Mouse (Mus musculus): ENCODE data around the gene Clec9a. TPM values are rescaled to one million over a fixed set of nuclear protein-coding genes. Genes with fewer than 3 reads are reported as not detected.

The Clec9a gene
- polyA plus RNA-seq, 1 experiment from 2014 or later = 0.14 TPM

DNA sequence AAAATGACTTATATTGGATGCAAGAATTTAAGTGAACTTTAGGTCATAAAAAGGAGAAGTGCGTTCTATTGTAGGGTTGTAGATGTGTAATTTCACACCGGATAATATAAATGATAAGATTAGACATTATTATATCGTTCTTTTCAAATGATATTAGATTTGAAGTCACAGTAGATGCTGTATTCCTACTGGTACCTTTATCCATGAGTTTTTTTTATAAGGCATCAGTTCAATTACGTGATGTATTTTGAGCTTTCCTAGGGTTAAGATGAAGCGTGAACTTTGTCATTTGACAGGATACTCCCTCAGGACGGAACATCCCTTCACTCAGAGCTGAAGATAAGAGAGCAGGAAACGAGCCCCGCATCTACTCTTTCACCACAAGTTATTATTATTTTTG is 11.7 kb upstream of the Clec9a start, which contains the start of gene Clec1b:
Gene Clec1b, plus strand, starts transcription at position 301 of the 400 bp plus-strand sequence.
- WGBS = 64% methylated on average over 8 of the region's 8 CpGs
- Histone ChIP-seq H3K27ac (no peak within 1 kb of the TSS), H3K4me3 (no peak within 1 kb of the TSS), H3K36me3 (no peaks in the 10 kb centered on the region), H3K9me3 (no peaks in the 10 kb centered on the region), H3K4me1 (no peaks in the 10 kb centered on the region), H3K27me3 (ENCODE audit: insufficient read depth, poor library complexity, severe bottlenecking) (no peaks in the 10 kb centered on the region)
- no peak for DNase-seq (ENCODE audit: low spot score)

DNA sequence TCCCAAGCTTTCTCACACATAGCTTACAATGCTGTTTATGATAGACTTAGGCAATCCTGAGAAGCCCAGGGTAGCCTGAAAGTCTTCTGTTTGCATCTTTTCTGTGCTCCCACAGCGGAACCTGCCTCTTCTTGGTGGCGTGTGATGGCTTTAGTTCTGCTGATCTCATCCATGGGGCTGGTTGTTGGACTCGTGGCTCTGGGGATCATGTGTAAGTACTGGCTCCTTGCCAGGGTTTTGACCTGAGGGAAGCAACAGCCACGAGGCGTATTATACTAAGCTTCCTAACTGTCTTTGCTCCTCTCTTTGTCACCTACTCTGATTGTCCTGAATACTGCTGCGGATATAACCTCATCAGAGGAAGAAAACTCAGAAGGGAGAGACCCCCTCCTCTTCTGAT is 8.7 kb upstream of the Clec9a start:
- no peak overlapping the region; the same call in 1 of the 2 replicates for H3K27ac ChIP-seq
- 55% methylated on average over 6 of the region's 6 CpGs for WGBS
- DNase-seq (ENCODE audit: low spot score) = no peak

DNA sequence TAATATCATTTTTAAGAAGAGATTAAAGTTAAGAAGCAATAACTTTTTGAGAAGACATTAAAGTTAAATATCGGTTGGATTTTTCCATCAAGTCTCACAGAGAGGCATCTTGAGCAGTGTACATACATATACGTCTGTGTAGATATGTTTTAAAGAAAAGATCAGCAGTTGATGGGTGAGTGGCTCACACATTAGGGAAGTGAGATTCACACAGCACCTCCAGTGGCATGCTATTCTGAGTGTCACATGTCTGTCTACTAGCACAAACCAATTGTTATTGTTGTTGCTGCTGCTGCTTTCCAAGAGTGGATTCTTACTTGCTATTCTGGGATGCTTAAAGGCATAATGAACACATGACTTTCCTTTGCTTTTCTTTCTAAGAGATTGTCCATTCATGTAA is 6.3 kb upstream of the Clec9a start:
- Histone ChIP-seq H3K27me3 (ENCODE audit: insufficient read depth, poor library complexity, severe bottlenecking) (no peaks in the 10 kb centered on the region), H3K36me3 (no peaks in the 10 kb centered on the region), H3K4me1 (no peaks in the 10 kb centered on the region), H3K4me3 (no peak overlapping the region), H3K27ac (no peak overlapping the region), H3K9me3 (no peaks in the 10 kb centered on the region)
- 89% methylated on average over 2 of the region's 2 CpGs for WGBS
- no peak for DNase-seq (ENCODE audit: low spot score)

More for the DNA sequence above, 8.7 kb upstream of the Clec9a start:
- no peaks in the 10 kb centered on the region for H3K4me1 ChIP-seq
- no peaks in the 10 kb centered on the region for H3K27me3 ChIP-seq (ENCODE audit: insufficient read depth, poor library complexity, severe bottlenecking)
- H3K36me3 ChIP-seq = no peaks in the 10 kb centered on the region
- H3K4me3 ChIP-seq = no peak overlapping the region
- H3K9me3 ChIP-seq = no peaks in the 10 kb centered on the region

DNA sequence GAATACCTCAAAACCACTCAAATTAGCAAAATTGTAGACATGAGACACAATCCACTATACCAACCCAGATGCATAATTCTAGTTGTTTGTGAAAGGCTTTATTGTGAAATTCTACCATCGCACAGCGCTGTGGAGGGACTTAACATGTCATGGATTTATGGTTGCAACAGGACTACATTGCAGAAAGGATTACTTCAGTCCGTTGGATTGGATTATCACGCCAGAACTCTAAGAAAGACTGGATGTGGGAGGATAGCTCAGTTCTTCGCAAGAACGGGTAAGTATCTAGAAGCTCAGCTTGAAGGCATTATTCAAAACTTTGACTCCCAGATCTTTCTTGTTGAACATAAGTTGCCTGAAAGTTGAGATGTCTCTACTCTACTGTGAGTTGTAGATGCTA is 5.3 kb upstream of the Clec9a start:
- Histone ChIP-seq H3K9me3 (no peaks in the 10 kb centered on the region), H3K36me3 (no peaks in the 10 kb centered on the region), H3K27ac (no peak overlapping the region), H3K27me3 (ENCODE audit: insufficient read depth, poor library complexity, severe bottlenecking) (no peaks in the 10 kb centered on the region), H3K4me1 (no peaks in the 10 kb centered on the region), H3K4me3 (no peak overlapping the region)
- 89% methylated on average over 6 of the region's 6 CpGs for WGBS
- no peak for DNase-seq (ENCODE audit: low spot score)

DNA sequence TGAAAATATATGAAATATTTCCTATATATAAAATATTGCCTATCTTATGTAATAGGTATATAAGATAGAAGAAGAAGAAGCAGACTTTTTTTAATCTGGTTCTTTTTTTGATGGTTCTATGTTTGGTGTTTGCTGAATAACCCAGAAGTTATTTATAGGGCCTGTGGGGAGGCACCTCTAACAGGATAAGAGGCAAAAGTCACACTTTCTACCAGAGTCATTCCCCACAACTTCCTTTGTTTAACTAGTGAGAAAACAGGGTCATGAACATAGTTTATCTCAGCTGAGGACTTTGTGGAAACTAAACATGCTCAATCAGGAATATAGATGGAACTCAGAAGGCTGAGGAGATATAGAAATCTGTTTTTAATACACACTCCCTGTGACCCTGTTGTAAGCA is 2.7 kb upstream of the Clec9a start:
- H3K27ac ChIP-seq = no peak overlapping the region

DNA sequence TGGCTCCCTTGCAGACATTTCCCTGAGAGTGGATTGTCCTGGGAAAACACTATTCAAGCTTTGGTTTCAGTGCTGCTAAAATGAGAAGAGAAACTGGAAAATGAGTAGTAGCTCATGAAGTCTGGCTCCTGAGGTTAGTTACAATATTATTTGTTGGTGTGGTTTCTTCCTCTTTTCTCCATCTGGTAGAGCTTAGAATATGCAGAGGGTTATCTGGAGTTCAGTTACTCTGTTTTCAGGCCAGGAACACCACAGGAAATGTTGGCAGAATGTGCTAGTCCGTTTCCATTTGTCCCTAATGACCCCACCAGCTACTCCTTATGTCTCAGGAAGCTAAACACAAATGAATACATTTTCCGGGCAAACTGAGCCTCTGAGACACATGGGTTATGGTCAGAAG is 1.3 kb upstream of the Clec9a start:
- Histone ChIP-seq H3K36me3 (no peaks in the 10 kb centered on the region), H3K9me3 (no peaks in the 10 kb centered on the region), H3K4me1 (no peaks in the 10 kb centered on the region), H3K4me3 (no peak overlapping the region), H3K27me3 (ENCODE audit: insufficient read depth, poor library complexity, severe bottlenecking) (no peaks in the 10 kb centered on the region), H3K27ac (no peak overlapping the region)
- 52% methylated on average over 2 of the region's 2 CpGs for WGBS
- DNase-seq (ENCODE audit: low spot score) = no peak

More for the DNA sequence above, 2.7 kb upstream of the Clec9a start:
- H3K27me3 ChIP-seq (ENCODE audit: insufficient read depth, poor library complexity, severe bottlenecking) = no peaks in the 10 kb centered on the region
- H3K4me3 ChIP-seq = no peak overlapping the region
- no peaks in the 10 kb centered on the region for H3K4me1 ChIP-seq
- H3K9me3 ChIP-seq = no peaks in the 10 kb centered on the region
- DNase-seq (ENCODE audit: low spot score) = no peak
- no peaks in the 10 kb centered on the region for H3K36me3 ChIP-seq

DNA sequence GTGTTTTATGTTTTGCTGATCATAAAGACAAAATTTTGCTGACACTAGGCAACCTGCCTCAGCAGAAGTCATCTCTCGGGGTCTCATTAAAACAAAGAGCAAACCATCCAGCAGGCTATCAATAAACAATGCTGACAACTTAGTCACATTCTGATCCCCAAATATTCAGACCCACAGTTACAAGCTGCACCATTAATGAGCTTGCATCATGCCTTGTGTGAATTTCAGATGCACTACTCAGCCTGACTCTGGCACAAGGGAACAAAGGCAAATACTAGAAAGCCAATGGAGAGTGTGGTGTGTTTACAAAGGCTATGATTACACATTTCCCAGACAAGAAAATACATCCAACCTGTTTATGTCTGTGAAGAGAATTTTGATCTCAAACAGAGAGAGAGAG is 5.5 kb downstream of the Clec9a start:
- Histone ChIP-seq H3K4me3 (no peak overlapping the region), H3K27me3 (ENCODE audit: insufficient read depth, poor library complexity, severe bottlenecking) (no peaks in the 10 kb centered on the region), H3K9me3 (no peaks in the 10 kb centered on the region), H3K27ac (no peak overlapping the region), H3K36me3 (no peaks in the 10 kb centered on the region), H3K4me1 (no peaks in the 10 kb centered on the region)
- 83% methylated on average over 1 of the region's 1 CpGs for WGBS
- DNase-seq (ENCODE audit: low spot score) = no peak

DNA sequence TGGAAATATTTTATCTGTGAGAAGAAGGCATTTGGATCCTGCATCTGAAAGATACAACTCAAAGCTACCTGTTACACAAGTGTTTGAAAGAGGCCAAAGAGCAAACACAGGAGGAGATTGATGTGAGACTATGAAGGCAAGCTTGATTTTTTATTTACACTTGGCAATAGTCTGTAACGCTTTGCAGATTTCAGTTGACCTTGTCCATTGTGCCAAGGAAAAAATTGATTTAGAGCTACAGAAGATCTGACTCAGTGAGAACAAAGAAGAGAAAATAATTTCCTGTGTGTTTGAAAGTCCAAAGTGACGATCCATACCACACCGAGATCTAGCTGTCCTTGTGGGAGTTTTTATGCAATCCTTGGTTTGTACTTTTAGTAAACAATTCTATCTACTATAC is 13.6 kb downstream of the Clec9a start:
- no peaks in the 10 kb centered on the region for H3K36me3 ChIP-seq
- no peaks in the 10 kb centered on the region for H3K27me3 ChIP-seq (ENCODE audit: insufficient read depth, poor library complexity, severe bottlenecking)
- DNase-seq (ENCODE audit: low spot score) = no peak
- no peak overlapping the region for H3K27ac ChIP-seq
- H3K9me3 ChIP-seq = no peaks in the 10 kb centered on the region
- H3K4me3 ChIP-seq = no peak overlapping the region
- H3K4me1 ChIP-seq = peaks cover 8% of the 10 kb centered on the region
- 86% methylated on average over 3 of the region's 3 CpGs for WGBS

DNA sequence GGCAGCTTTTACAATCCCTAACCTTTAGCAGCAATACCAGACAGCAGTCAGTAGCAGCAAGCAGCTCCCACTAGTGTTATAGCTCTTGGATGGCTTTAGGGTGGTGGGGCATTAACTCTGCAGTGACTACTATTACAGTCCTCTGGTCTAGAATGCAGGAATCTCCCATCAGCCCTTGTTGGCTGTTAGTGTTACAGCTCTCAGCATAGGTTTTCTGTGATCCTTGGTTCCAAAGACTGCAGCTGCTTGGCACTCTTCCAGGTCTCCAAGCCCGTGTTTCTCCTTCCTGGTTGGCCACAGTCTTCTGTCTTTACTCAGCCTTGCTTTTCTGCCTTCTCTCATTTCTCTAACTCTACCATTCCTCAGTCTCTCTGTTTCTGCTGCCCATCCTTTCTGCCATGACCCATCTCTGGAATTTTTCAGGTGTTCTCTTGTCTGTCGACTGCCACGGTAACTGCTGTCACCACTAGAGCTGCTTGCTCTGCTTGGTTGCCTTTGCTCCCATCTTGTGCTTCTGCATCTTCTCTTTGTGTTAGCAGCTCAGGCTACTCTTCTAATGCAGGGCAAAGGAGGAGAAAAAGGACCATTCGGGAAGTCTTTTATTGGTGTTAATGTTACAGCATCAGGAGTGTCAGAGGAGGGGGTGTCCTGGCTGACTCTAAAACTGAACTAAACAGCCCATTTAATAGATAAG is 14.5 kb downstream of the Clec9a start:
- H3K36me3 ChIP-seq = no peaks in the 10 kb centered on the region
- no peaks in the 10 kb centered on the region for H3K9me3 ChIP-seq
- no peak for DNase-seq (ENCODE audit: low spot score)
- peak overlapping the region; percentile 17; the same call in 1 of the 2 replicates for H3K27ac ChIP-seq
- no peaks in the 10 kb centered on the region for H3K27me3 ChIP-seq (ENCODE audit: insufficient read depth, poor library complexity, severe bottlenecking)
- WGBS = 65% methylated on average over 4 of the region's 4 CpGs
- H3K4me1 ChIP-seq = peaks cover 8% of the 10 kb centered on the region
- H3K4me3 ChIP-seq = no peak overlapping the region

DNA sequence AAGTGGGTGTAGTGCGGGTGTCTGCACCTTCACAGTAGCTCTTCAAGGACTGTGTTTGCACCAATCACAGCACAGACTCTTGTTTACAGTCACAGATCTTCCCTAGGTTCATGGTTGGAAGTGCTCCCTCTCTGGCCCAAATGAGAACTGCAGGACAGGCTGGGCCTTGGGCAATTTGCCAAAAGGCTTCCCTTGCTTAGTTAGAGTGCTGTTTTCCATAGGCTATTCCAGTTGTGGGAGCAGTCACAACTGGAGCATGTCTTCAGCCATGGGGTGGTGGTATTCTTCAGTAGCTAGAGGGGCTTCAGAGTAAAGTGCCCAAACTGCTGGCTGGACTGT is 15.0 kb downstream of the Clec9a start:
- DNase-seq (ENCODE audit: low spot score) = peak; percentile 85

DNA sequence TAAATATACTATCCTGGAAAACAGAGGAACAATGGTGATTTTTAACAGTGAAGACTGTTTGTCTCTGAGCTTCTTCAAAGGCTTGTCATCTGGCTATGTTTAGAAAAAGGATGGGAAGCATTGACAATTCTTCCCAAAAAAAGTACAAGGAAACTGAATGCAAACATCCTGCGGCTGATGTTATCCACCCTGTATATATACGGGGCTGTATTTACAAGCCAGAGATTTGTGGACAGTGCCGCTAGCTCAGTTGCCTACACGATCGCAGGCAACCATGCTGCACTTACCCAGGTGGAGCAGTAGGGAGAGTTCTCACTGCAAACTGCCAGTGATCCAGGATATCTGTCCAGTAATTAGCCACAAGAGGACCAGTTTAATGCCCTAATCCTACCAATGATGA is 16.6 kb downstream of the Clec9a start:
- DNase-seq (ENCODE audit: low spot score) = no peak
- H3K4me1 ChIP-seq = peaks cover 8% of the 10 kb centered on the region
- 55% methylated on average over 5 of the region's 5 CpGs for WGBS
- H3K4me3 ChIP-seq = no peak overlapping the region
- H3K36me3 ChIP-seq = no peaks in the 10 kb centered on the region
- H3K9me3 ChIP-seq = no peaks in the 10 kb centered on the region
- H3K27me3 ChIP-seq (ENCODE audit: insufficient read depth, poor library complexity, severe bottlenecking) = no peaks in the 10 kb centered on the region
- H3K27ac ChIP-seq = peak overlapping the region; percentile 52; the same call in 1 of the 2 replicates

More for the DNA sequence above, 15.0 kb downstream of the Clec9a start:
- peaks cover 8% of the 10 kb centered on the region for H3K4me1 ChIP-seq
- no peak overlapping the region; the same call in 1 of the 2 replicates for H3K27ac ChIP-seq
- H3K9me3 ChIP-seq = no peaks in the 10 kb centered on the region
- WGBS = 10% methylated on average over 1 of the region's 1 CpGs
- no peak overlapping the region for H3K4me3 ChIP-seq
- no peaks in the 10 kb centered on the region for H3K36me3 ChIP-seq
- no peaks in the 10 kb centered on the region for H3K27me3 ChIP-seq (ENCODE audit: insufficient read depth, poor library complexity, severe bottlenecking)

DNA sequence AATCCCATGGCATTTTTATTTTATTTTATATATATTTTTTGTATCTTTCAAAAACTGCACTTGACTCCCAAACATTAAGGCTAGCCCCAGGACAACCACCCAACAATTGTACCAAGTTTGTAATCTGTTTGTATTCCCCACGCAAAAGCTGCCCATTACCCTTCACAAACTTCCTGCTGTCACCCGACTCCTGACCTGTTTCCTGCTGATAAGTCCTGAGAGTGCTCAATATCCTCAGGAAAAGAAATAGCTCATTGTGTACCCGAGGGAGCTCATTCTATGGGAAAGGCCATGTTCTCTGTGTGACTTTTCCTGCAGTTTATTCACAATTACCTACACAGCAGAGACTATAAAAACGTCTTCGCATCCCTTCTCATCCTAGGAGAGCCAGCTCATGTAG is 17.1 kb downstream of the Clec9a start:
- WGBS = 29% methylated on average over 5 of the region's 5 CpGs
- peaks cover 8% of the 10 kb centered on the region for H3K4me1 ChIP-seq
- no peak overlapping the region; the same call in 1 of the 2 replicates for H3K27ac ChIP-seq
- no peak overlapping the region for H3K4me3 ChIP-seq
- no peaks in the 10 kb centered on the region for H3K27me3 ChIP-seq (ENCODE audit: insufficient read depth, poor library complexity, severe bottlenecking)
- no peak for DNase-seq (ENCODE audit: low spot score)
- no peaks in the 10 kb centered on the region for H3K36me3 ChIP-seq
- H3K9me3 ChIP-seq = no peaks in the 10 kb centered on the region

DNA sequence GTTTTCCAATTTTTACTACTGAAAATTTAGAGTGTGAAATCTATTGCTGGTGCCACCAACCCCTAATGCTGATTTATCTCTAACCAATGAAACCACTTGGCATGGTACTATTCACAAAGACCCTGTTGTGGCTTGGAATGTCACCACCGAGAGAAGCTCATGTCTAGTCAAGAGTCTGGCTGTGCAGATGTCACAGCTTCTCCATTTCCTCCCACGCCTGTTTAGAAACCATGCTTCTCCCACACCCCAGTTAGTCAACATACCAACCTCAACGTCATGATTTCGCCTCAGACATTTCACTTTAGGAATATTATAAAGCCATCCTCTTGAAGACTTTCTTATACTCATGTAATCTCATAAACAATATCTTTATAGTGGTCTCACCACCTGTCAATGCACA is 18.6 kb downstream of the Clec9a start:
- Histone ChIP-seq H3K9me3 (no peaks in the 10 kb centered on the region), H3K27me3 (ENCODE audit: insufficient read depth, poor library complexity, severe bottlenecking) (no peaks in the 10 kb centered on the region), H3K4me1 (peaks cover 8% of the 10 kb centered on the region), H3K36me3 (no peaks in the 10 kb centered on the region), H3K27ac (no peak overlapping the region), H3K4me3 (no peak overlapping the region)
- 76% methylated on average over 4 of the region's 4 CpGs for WGBS
- DNase-seq (ENCODE audit: low spot score) = no peak

DNA sequence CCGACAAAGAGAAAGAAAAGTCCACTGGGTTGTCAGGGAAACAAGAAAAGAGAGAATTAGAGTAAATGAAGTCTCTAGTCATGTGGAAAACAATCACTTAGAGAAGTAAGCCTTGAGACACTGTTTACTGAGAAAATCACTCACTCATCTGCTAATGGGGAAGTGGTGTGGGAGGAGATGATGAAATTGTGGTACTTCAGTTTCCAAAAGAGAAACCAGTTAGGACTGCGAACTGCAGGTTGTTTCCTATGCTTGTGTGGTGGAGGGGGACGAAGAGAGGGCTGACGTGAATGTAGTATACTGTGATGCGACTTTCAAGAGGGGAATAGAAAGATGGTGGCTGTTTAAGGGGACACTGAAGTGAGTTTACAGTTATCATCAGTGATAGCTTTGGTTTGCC is 25.6 kb downstream of the Clec9a start:
- no peak for DNase-seq (ENCODE audit: low spot score)
- 75% methylated on average over 5 of the region's 5 CpGs for WGBS
- no peaks in the 10 kb centered on the region for H3K9me3 ChIP-seq
- H3K27ac ChIP-seq = no peak overlapping the region
- H3K27me3 ChIP-seq (ENCODE audit: insufficient read depth, poor library complexity, severe bottlenecking) = no peaks in the 10 kb centered on the region
- no peaks in the 10 kb centered on the region for H3K4me1 ChIP-seq
- no peak overlapping the region for H3K4me3 ChIP-seq
- H3K36me3 ChIP-seq = no peaks in the 10 kb centered on the region
